Mouse (Mus musculus): Measurements from ENCODE around the gene Fbxw24. TPM values are rescaled to one million over a fixed set of nuclear protein-coding genes. Genes with fewer than 3 reads are reported as not detected.

The Fbxw24 gene
- not detected in 4 replicates for total RNA-seq (2023)

GRCm38 (mm10) chr9:109625957-109626356 is at the start of gene Fbxw24:
Fbxw24 (minus strand) TSS chr9:109626057.

DNA sequence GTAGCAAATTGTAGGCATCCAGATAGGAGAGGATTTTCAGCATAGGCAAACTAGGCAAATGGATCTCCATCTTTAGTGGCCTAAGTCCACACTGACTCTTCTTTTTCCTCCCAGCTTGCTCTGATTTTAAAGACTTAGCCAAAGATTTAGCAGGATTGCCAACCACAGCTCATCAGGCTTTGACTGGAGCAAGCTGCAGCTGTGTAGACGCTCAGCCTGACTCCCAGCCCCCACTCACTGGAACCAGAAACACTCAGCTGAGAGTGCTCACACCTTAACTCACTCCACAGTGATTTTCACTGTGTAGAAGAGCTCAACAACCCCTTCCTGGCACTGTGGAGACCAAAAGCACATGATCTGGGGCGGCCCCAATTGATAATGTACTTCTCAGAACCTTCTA is 38.7 kb upstream of the Fbxw24 start, which contains the start of gene Fbxw25:
TSS of gene Fbxw25 (minus strand) at position 101 of the 400 bp plus-strand sequence.

DNA sequence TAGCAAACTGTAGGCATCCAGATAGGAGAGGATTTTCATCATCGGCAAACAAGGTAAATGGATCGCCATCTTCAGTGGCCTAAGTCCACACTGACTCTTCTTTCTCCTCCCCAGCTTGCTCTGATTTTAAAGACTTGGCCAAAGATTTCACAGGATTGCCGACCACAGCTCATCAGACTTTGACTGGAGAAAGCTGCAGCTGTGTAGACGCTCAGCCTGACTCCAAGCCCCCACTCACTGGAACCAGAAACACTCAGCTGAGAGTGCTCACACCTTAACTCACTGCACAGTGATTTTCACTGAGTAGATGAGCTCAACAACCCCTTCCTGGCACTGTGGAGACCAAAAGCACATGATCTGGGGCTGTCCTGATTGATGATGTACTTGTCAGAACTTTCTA is 57.7 kb downstream of the Fbxw24 start, which contains the start of gene Fbxw15:
TSS of gene Fbxw15 (minus strand) at position 101 of the 400 bp plus-strand sequence.

Other genes with a start within 250 kb of the Fbxw24 start
- not detected in 4 replicates for gene Fbxw22, start 221.8 kb downstream of the Fbxw24 start, total RNA-seq (2023)
- not detected in 4 replicates for gene Fbxw16, start 176.9 kb downstream of the Fbxw24 start, total RNA-seq (2023)
- not detected in 4 replicates for gene Fbxw19, start 130.2 kb downstream of the Fbxw24 start, total RNA-seq (2023)
- gene Fbxw15, start 57.8 kb downstream of the Fbxw24 start, total RNA-seq (2023): not detected in 4 replicates
- gene Fbxw25, start 38.6 kb upstream of the Fbxw24 start, total RNA-seq (2023): not detected in 4 replicates
- not detected in 4 replicates for gene Fbxw18, start 76.6 kb upstream of the Fbxw24 start, total RNA-seq (2023)
- gene Fbxw26, start 120.0 kb upstream of the Fbxw24 start, total RNA-seq (2023): not detected in 4 replicates
- gene Fbxw27, start 164.6 kb upstream of the Fbxw24 start, total RNA-seq (2023): not detected in 4 replicates
- not detected in 4 replicates for gene Spink8, start 186.2 kb upstream of the Fbxw24 start, total RNA-seq (2023)
- gene Nme6, start 206.7 kb upstream of the Fbxw24 start, total RNA-seq (2023): 10.2 to 17.5 TPM (median 14.3 TPM) in 4 replicates
- 1.1 TPM in 1 of 4 replicates, not detected in the others for gene Camp, start 223.6 kb upstream of the Fbxw24 start, total RNA-seq (2023)
- 9.5 to 15.2 TPM (median 10.9 TPM) in 4 replicates for gene Cdc25a, start 249.5 kb upstream of the Fbxw24 start, total RNA-seq (2023)